Mouse (Mus musculus): ENCODE results near the gene Sh2d6. TPM values are rescaled to one million over a fixed set of nuclear protein-coding genes. Genes with fewer than 3 reads are reported as not detected.
A peak's percentile ranks its signal among the peaks of the same experiment; 100 is the strongest.

Gene Sh2d6
- polyA plus RNA-seq, 1 experiment from 2014 or later, result not detected

- Histone ChIP-seq H3K4me3 (ENCODE audit: low read length) (no peak overlapping the region), H3K27ac (ENCODE audit: low read depth, low read length) (no peak overlapping the region), H3K27me3 (ENCODE audit: control insufficient read depth, insufficient read depth, low read length) (no peaks in the 10 kb centered on the region), H3K9me3 (ENCODE audit: control insufficient read depth, low read length) (no peaks in the 10 kb centered on the region), H3K36me3 (ENCODE audit: control insufficient read depth, insufficient read depth, low read length) (no peaks in the 10 kb centered on the region), H3K4me2 (replicated peaks; ENCODE audit: low read depth, low read length) (no peak overlapping the region), H3K9ac (ENCODE audit: low read depth, low read length) (no peak overlapping the region), H3K4me1 (ENCODE audit: control insufficient read depth, insufficient read depth, low read length) (no peaks in the 10 kb centered on the region)
- peak; percentile 68; the same call in 1 of the 2 replicates for ATAC-seq (ENCODE audit: low FRiP score, low TSS enrichment)
- 32% methylated on average over 5 of the region's 5 CpGs for WGBS
Measured at GRCm38 (mm10) chr6:72498950-72499349, 22.6 kb downstream of the Sh2d6 start.

DNA sequence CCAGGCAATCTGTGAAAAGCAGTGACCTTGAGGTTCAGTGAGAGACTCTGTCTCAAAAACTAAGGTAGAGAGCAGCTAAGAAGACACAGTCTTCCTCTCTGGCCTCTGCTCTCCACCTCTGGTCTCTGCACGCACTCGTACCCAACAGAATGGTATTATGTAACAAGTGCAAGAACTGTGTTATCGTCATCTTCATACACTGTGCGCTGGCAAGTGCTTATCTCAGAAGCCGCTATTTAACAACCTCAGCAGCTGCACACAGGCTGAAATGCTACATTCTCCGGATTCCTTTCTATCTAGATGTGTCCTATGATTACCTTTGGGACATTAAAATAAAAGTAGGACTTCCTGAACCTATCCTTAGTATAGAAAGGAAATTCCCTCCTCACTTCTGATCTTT is 28.6 kb downstream of the Sh2d6 start:
- no peak overlapping the region for H3K4me2 ChIP-seq (replicated peaks; ENCODE audit: low read depth, low read length)
- ATAC-seq (ENCODE audit: low FRiP score, low TSS enrichment), result no peak
- no peak overlapping the region for H3K9ac ChIP-seq (ENCODE audit: low read depth, low read length)
- H3K4me1 ChIP-seq (ENCODE audit: control insufficient read depth, insufficient read depth, low read length), result no peaks in the 10 kb centered on the region
- no peaks in the 10 kb centered on the region for H3K36me3 ChIP-seq (ENCODE audit: control insufficient read depth, insufficient read depth, low read length)
- 72% methylated on average over 6 of the region's 6 CpGs for WGBS
- no peak overlapping the region for H3K27ac ChIP-seq (ENCODE audit: low read depth, low read length)
- no peak overlapping the region for H3K4me3 ChIP-seq (ENCODE audit: low read length)
- H3K27me3 ChIP-seq (ENCODE audit: control insufficient read depth, insufficient read depth, low read length), result no peaks in the 10 kb centered on the region
- no peaks in the 10 kb centered on the region for H3K9me3 ChIP-seq (ENCODE audit: control insufficient read depth, low read length)

GRCm38 (mm10) chr6:72491151-72491550 is 30.4 kb downstream of the Sh2d6 start:
- no peaks in the 10 kb centered on the region for H3K4me1 ChIP-seq (ENCODE audit: control insufficient read depth, insufficient read depth, low read length)
- ATAC-seq (ENCODE audit: low FRiP score, low TSS enrichment), result no peak
- H3K27ac ChIP-seq (ENCODE audit: low read depth, low read length), result no peak overlapping the region
- no peaks in the 10 kb centered on the region for H3K36me3 ChIP-seq (ENCODE audit: control insufficient read depth, insufficient read depth, low read length)
- H3K9me3 ChIP-seq (ENCODE audit: control insufficient read depth, low read length), result no peaks in the 10 kb centered on the region
- WGBS, result 68% methylated on average over 3 of the region's 3 CpGs
- H3K4me2 ChIP-seq (replicated peaks; ENCODE audit: low read depth, low read length), result no peak overlapping the region
- no peak overlapping the region for H3K9ac ChIP-seq (ENCODE audit: low read depth, low read length)
- no peaks in the 10 kb centered on the region for H3K27me3 ChIP-seq (ENCODE audit: control insufficient read depth, insufficient read depth, low read length)
- H3K4me3 ChIP-seq (ENCODE audit: low read length), result no peak overlapping the region

GRCm38 (mm10) chr6:72489534-72489933 is 32.0 kb downstream of the Sh2d6 start:
- no peaks in the 10 kb centered on the region for H3K27me3 ChIP-seq (ENCODE audit: control insufficient read depth, insufficient read depth, low read length)
- no peak overlapping the region for H3K9ac ChIP-seq (ENCODE audit: low read depth, low read length)
- no peak overlapping the region for H3K4me2 ChIP-seq (replicated peaks; ENCODE audit: low read depth, low read length)
- no peaks in the 10 kb centered on the region for H3K4me1 ChIP-seq (ENCODE audit: control insufficient read depth, insufficient read depth, low read length)
- H3K36me3 ChIP-seq (ENCODE audit: control insufficient read depth, insufficient read depth, low read length), result no peaks in the 10 kb centered on the region
- no peak for ATAC-seq (ENCODE audit: low FRiP score, low TSS enrichment)
- no peak overlapping the region for H3K27ac ChIP-seq (ENCODE audit: low read depth, low read length)
- no peak overlapping the region for H3K4me3 ChIP-seq (ENCODE audit: low read length)
- no peaks in the 10 kb centered on the region for H3K9me3 ChIP-seq (ENCODE audit: control insufficient read depth, low read length)

DNA sequence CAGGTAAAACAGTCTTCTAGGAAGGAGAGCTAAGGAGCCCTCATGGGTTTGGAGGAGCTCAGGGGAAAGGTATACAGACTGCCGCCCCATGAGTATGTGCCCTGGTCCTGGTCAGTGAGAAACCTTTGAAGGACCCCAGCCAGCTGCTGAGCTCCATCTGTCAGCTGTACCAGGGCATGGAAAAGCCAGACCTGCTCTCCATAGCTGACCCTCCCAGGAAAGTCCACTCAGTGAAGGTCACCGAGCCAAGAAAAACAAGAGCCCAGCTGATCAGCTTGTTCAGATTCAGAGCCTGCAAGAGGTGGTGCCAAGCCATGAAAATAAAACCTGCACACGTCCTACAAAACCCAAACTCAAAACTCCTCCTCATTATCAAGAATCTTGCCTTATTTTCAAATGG is 32.7 kb downstream of the Sh2d6 start:
- WGBS, result 26% methylated on average over 3 of the region's 3 CpGs
- ATAC-seq (ENCODE audit: low FRiP score, low TSS enrichment), result no peak
- Histone ChIP-seq H3K27me3 (ENCODE audit: control insufficient read depth, insufficient read depth, low read length) (no peaks in the 10 kb centered on the region), H3K27ac (ENCODE audit: low read depth, low read length) (no peak overlapping the region), H3K9ac (ENCODE audit: low read depth, low read length) (no peak overlapping the region), H3K9me3 (ENCODE audit: control insufficient read depth, low read length) (no peaks in the 10 kb centered on the region), H3K4me2 (replicated peaks; ENCODE audit: low read depth, low read length) (no peak overlapping the region), H3K4me3 (ENCODE audit: low read length) (no peak overlapping the region), H3K4me1 (ENCODE audit: control insufficient read depth, insufficient read depth, low read length) (no peaks in the 10 kb centered on the region), H3K36me3 (ENCODE audit: control insufficient read depth, insufficient read depth, low read length) (no peaks in the 10 kb centered on the region)

- H3K9me3 ChIP-seq (ENCODE audit: control insufficient read depth, low read length), result no peaks in the 10 kb centered on the region
- WGBS, result 61% methylated on average over 3 of the region's 3 CpGs
- no peak overlapping the region for H3K27ac ChIP-seq (ENCODE audit: low read depth, low read length)
- H3K9ac ChIP-seq (ENCODE audit: low read depth, low read length), result no peak overlapping the region
- no peaks in the 10 kb centered on the region for H3K27me3 ChIP-seq (ENCODE audit: control insufficient read depth, insufficient read depth, low read length)
- no peaks in the 10 kb centered on the region for H3K36me3 ChIP-seq (ENCODE audit: control insufficient read depth, insufficient read depth, low read length)
- no peaks in the 10 kb centered on the region for H3K4me1 ChIP-seq (ENCODE audit: control insufficient read depth, insufficient read depth, low read length)
- ATAC-seq (ENCODE audit: low FRiP score, low TSS enrichment), result no peak
- H3K4me2 ChIP-seq (replicated peaks; ENCODE audit: low read depth, low read length), result no peak overlapping the region
- no peak overlapping the region for H3K4me3 ChIP-seq (ENCODE audit: low read length)
Measured at GRCm38 (mm10) chr6:72487282-72487681, 34.2 kb downstream of the Sh2d6 start.

GRCm38 (mm10) chr6:72486307-72486706 is 35.2 kb downstream of the Sh2d6 start:
- H3K27me3 ChIP-seq (ENCODE audit: control insufficient read depth, insufficient read depth, low read length), result no peaks in the 10 kb centered on the region
- H3K4me2 ChIP-seq (replicated peaks; ENCODE audit: low read depth, low read length), result no peak overlapping the region
- no peaks in the 10 kb centered on the region for H3K4me1 ChIP-seq (ENCODE audit: control insufficient read depth, insufficient read depth, low read length)
- no peaks in the 10 kb centered on the region for H3K36me3 ChIP-seq (ENCODE audit: control insufficient read depth, insufficient read depth, low read length)
- no peak for ATAC-seq (ENCODE audit: low FRiP score, low TSS enrichment)
- no peaks in the 10 kb centered on the region for H3K9me3 ChIP-seq (ENCODE audit: control insufficient read depth, low read length)
- WGBS, result 90% methylated on average over 6 of the region's 6 CpGs
- no peak overlapping the region for H3K9ac ChIP-seq (ENCODE audit: low read depth, low read length)
- H3K4me3 ChIP-seq (ENCODE audit: low read length), result no peak overlapping the region
- no peak overlapping the region for H3K27ac ChIP-seq (ENCODE audit: low read depth, low read length)

DNA sequence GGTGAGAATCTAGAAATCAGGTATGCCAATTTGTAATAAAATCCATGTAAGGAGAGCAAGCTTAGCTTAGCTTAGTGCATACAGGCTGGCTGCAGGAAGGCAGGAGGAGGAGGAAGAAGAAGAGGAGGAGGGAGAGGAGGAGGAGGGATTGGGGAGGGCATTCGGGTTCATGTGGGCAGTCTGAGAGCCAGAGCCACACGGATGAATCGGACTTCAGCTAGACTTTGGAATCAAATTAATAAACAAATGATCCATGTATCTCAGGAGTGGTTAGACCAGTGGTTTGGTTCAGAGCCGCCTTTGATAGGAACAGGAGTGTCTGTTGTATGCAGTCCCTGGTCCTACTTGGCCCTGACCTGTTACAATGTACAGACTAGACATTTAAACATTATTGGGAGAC is 36.6 kb downstream of the Sh2d6 start:
- Histone ChIP-seq H3K36me3 (ENCODE audit: control insufficient read depth, insufficient read depth, low read length) (no peaks in the 10 kb centered on the region), H3K27ac (ENCODE audit: low read depth, low read length) (no peak overlapping the region), H3K4me2 (replicated peaks; ENCODE audit: low read depth, low read length) (no peak overlapping the region), H3K27me3 (ENCODE audit: control insufficient read depth, insufficient read depth, low read length) (no peaks in the 10 kb centered on the region), H3K4me1 (ENCODE audit: control insufficient read depth, insufficient read depth, low read length) (no peaks in the 10 kb centered on the region), H3K9me3 (ENCODE audit: control insufficient read depth, low read length) (no peaks in the 10 kb centered on the region), H3K4me3 (ENCODE audit: low read length) (no peak overlapping the region), H3K9ac (ENCODE audit: low read depth, low read length) (no peak overlapping the region)
- ATAC-seq (ENCODE audit: low FRiP score, low TSS enrichment), result no peak
- 67% methylated on average over 4 of the region's 4 CpGs for WGBS

DNA sequence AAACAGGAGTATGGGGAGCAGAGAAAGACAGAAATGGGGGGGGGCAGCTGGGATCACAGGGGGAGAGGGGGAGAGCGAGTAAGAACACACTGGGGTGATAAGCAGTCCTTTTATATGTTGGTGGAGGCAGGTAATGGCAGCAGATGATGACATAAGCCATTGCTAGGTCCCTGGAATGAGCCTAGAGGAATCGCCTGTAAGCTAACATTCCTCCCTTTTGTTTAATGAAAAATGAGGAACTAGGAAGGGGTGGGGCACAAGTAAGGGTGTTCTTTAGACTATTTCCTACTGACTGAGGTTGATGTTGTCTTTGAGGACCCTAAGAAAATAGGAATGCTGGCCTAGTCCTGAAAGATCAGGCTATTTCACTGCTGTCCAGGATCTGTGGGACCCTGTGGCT is 39.4 kb downstream of the Sh2d6 start:
- H3K9ac ChIP-seq (ENCODE audit: low read depth, low read length), result no peak overlapping the region
- no peaks in the 10 kb centered on the region for H3K4me1 ChIP-seq (ENCODE audit: control insufficient read depth, insufficient read depth, low read length)
- ATAC-seq (ENCODE audit: low FRiP score, low TSS enrichment), result no peak
- H3K36me3 ChIP-seq (ENCODE audit: control insufficient read depth, insufficient read depth, low read length), result no peaks in the 10 kb centered on the region
- no peak overlapping the region for H3K4me2 ChIP-seq (replicated peaks; ENCODE audit: low read depth, low read length)
- WGBS, result 86% methylated on average over 2 of the region's 2 CpGs
- H3K27ac ChIP-seq (ENCODE audit: low read depth, low read length), result no peak overlapping the region
- no peaks in the 10 kb centered on the region for H3K27me3 ChIP-seq (ENCODE audit: control insufficient read depth, insufficient read depth, low read length)
- H3K9me3 ChIP-seq (ENCODE audit: control insufficient read depth, low read length), result no peaks in the 10 kb centered on the region
- no peak overlapping the region for H3K4me3 ChIP-seq (ENCODE audit: low read length)

- no peaks in the 10 kb centered on the region for H3K4me1 ChIP-seq (ENCODE audit: control insufficient read depth, insufficient read depth, low read length)
- 87% methylated on average over 2 of the region's 2 CpGs for WGBS
Measured at GRCm38 (mm10) chr6:72480422-72480702, 41.1 kb downstream of the Sh2d6 start.

More at GRCm38 (mm10) chr6:72480422-72480702, 41.1 kb downstream of the Sh2d6 start:
- no peak overlapping the region for H3K27ac ChIP-seq (ENCODE audit: low read depth, low read length)
- no peak overlapping the region for H3K4me2 ChIP-seq (replicated peaks; ENCODE audit: low read depth, low read length)
- no peaks in the 10 kb centered on the region for H3K27me3 ChIP-seq (ENCODE audit: control insufficient read depth, insufficient read depth, low read length)
- ATAC-seq (ENCODE audit: low FRiP score, low TSS enrichment), result no peak
- H3K36me3 ChIP-seq (ENCODE audit: control insufficient read depth, insufficient read depth, low read length), result no peaks in the 10 kb centered on the region
- H3K9ac ChIP-seq (ENCODE audit: low read depth, low read length), result no peak overlapping the region
- no peak overlapping the region for H3K4me3 ChIP-seq (ENCODE audit: low read length)
- no peaks in the 10 kb centered on the region for H3K9me3 ChIP-seq (ENCODE audit: control insufficient read depth, low read length)
